Mouse (Mus musculus) retina, adult 2 months (tissue): Measurements from ENCODE around the gene Cdkl3.
"Not testable (repeated sequence)": the region's sequence is repeated elsewhere in the genome, so short reads cannot be mapped to it uniquely, and the experiment has no call there.

Experiments
- DNase-seq: peaks from one replicate; pipeline ENCODE4 v3.0.0-alpha.2; 2012; ENCODE audit warnings: low read depth, low spot score

The Cdkl3 gene

GRCm38 (mm10) chr11:52076742-52077352 is 72.8 kb downstream of the Cdkl3 start:
- no peak for DNase-seq

- no peak for DNase-seq
Observed at GRCm38 (mm10) chr11:52077939-52078338, 73.9 kb downstream of the Cdkl3 start.

GRCm38 (mm10) chr11:52079978-52080377 is 76.0 kb downstream of the Cdkl3 start:
- no peak for DNase-seq

GRCm38 (mm10) chr11:52080656-52081055 is 76.6 kb downstream of the Cdkl3 start:
- no peak for DNase-seq

GRCm38 (mm10) chr11:52085857-52086203 is 81.8 kb downstream of the Cdkl3 start:
- no peak for DNase-seq

- DNase-seq: no peak
Observed at GRCm38 (mm10) chr11:52086204-52086864, 82.3 kb downstream of the Cdkl3 start.

- no peak for DNase-seq
Observed at GRCm38 (mm10) chr11:52089291-52089690, 85.3 kb downstream of the Cdkl3 start.

- no peak for DNase-seq
Observed at GRCm38 (mm10) chr11:52091261-52091660, 87.2 kb downstream of the Cdkl3 start.

GRCm38 (mm10) chr11:52094568-52094967 is 90.5 kb downstream of the Cdkl3 start:
- no peak for DNase-seq

GRCm38 (mm10) chr11:52097016-52097415 is 93.0 kb downstream of the Cdkl3 start:
- no peak for DNase-seq

- no peak for DNase-seq
Observed at GRCm38 (mm10) chr11:52097596-52097995, 93.6 kb downstream of the Cdkl3 start.

GRCm38 (mm10) chr11:52098398-52098946 is 94.5 kb downstream of the Cdkl3 start, which contains the start of gene Ppp2ca:
Gene Ppp2ca, plus strand, starts transcription at chr11:52098681.
- DNase-seq: peak; percentile 97

- DNase-seq: peak; percentile 22
Observed at GRCm38 (mm10) chr11:52099031-52099761, 95.2 kb downstream of the Cdkl3 start.

GRCm38 (mm10) chr11:52099771-52100219 is 95.8 kb downstream of the Cdkl3 start:
- DNase-seq: no peak

- DNase-seq: no peak
Observed at GRCm38 (mm10) chr11:52102977-52103376, 99.0 kb downstream of the Cdkl3 start.

GRCm38 (mm10) chr11:52105503-52105902 is 101.5 kb downstream of the Cdkl3 start:
- DNase-seq: no peak

GRCm38 (mm10) chr11:52106037-52106436 is 102.0 kb downstream of the Cdkl3 start:
- DNase-seq: no peak

GRCm38 (mm10) chr11:52106438-52106837 is 102.4 kb downstream of the Cdkl3 start:
- no peak for DNase-seq

- DNase-seq: no peak
Observed at GRCm38 (mm10) chr11:52108796-52109195, 104.8 kb downstream of the Cdkl3 start.

- no peak for DNase-seq
Observed at GRCm38 (mm10) chr11:52109421-52109820, 105.4 kb downstream of the Cdkl3 start.

- no peak for DNase-seq
Observed at GRCm38 (mm10) chr11:52115479-52115878, 111.5 kb downstream of the Cdkl3 start.

GRCm38 (mm10) chr11:52116117-52116516 is 112.1 kb downstream of the Cdkl3 start:
- DNase-seq: not testable (repeated sequence)
